Mouse (Mus musculus): ENCODE results near the gene Atrip. TPM values are rescaled to one million over a fixed set of nuclear protein-coding genes. Genes with fewer than 3 reads are reported as not detected.

Gene Atrip
- polyA plus RNA-seq, 1 experiment, result 37.1 TPM

DNA sequence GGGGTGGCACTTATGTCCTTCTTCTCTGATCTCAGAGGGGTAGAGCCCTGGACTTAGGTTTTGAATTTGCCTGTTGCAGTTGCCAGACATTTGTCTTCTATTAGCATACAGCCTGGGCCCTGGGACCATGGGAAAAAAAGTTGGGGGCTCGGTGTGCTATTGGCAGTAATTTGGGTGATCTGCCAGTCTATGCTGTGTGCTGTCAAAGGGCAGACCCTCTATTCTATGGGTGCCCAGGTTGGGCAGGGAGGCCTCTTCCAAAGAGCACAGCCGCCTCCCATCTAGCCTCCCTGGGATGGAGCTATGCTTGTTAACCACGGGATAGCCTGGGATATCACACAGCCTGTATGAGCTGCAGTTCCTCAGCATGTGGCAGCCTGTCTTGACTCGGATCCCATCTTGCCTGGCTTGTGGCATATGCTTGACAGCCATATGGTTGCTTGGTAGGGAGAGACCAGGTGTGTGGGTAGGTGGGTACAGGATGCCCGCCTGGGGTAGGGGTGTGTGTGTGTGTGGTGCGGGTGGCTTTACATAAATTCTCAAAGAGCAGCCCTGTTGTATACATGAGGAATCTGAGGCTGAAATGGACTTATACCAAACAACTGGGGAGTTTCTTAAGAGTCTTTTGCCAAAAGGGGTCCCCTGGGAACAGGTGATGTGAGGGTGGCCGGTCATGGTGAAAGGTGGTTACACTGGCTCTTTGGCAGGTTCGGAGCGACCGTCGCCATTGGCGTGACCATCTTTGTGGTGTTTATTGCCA, 18.5 kb downstream of the Atrip start:
- Histone ChIP-seq H3K4me3 (ENCODE audit: insufficient read depth, low read length) (peak overlapping the region; percentile 47), H3K27ac (ENCODE audit: insufficient read depth, low read length) (peak overlapping the region; percentile 26; the same call in 1 of the 2 replicates), H3K4me1 (ENCODE audit: control insufficient read depth, insufficient read depth, low read length) (peaks cover 7% of the 10 kb centered on the region)
- TF ChIP-seq POLR2A (IDR thresholded peaks at IDR 0.05; ENCODE audit: extremely low read depth, insufficient read depth, low read length), result no peak
- TF ChIP-seq CTCF (IDR thresholded peaks at IDR 0.05; ENCODE audit: extremely low read depth, insufficient read depth, low read length), result no peak

DNA sequence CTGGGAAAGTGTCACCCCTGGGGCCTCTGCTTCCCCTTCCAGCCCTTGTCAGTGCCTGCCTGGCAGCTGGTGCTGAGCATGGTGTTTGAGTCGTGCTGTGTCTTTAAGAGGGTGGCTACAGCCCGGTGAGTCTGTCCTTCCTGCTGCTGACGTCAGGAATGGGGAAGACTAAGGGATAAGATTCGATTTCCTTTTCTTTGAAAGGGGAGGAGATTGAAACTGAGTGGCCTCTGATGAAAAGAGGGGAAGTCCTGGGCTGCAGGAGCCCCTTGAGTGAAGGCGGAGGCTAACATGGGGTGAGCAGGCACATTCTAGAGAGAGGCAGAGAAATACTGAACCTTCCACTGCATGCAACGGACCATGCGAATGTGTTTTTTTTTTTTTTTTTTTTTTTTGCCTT, 19.2 kb downstream of the Atrip start:
- Histone ChIP-seq H3K4me3 (ENCODE audit: insufficient read depth, low read length) (peak overlapping the region; percentile 47), H3K27ac (ENCODE audit: insufficient read depth, low read length) (peak overlapping the region; percentile 26), H3K4me1 (ENCODE audit: control insufficient read depth, insufficient read depth, low read length) (peaks cover 7% of the 10 kb centered on the region)
- TF ChIP-seq POLR2A (IDR thresholded peaks at IDR 0.05; ENCODE audit: extremely low read depth, insufficient read depth, low read length) (peak; percentile 87), CTCF (IDR thresholded peaks at IDR 0.05; ENCODE audit: extremely low read depth, insufficient read depth, low read length) (no peak)

- TF ChIP-seq POLR2A (IDR thresholded peaks at IDR 0.05; ENCODE audit: extremely low read depth, insufficient read depth, low read length) (no peak), CTCF (IDR thresholded peaks at IDR 0.05; ENCODE audit: extremely low read depth, insufficient read depth, low read length) (no peak)
- Histone ChIP-seq H3K4me1 (ENCODE audit: control insufficient read depth, insufficient read depth, low read length) (peaks cover 5% of the 10 kb centered on the region), H3K4me3 (ENCODE audit: insufficient read depth, low read length) (no peak overlapping the region), H3K27ac (ENCODE audit: insufficient read depth, low read length) (no peak overlapping the region)
Observed at GRCm38 (mm10) chr9:109053851-109054250, 20.1 kb downstream of the Atrip start.

GRCm38 (mm10) chr9:109053366-109053765, 20.6 kb downstream of the Atrip start:
- H3K27ac ChIP-seq (ENCODE audit: insufficient read depth, low read length), result no peak overlapping the region
- no peak overlapping the region for H3K4me3 ChIP-seq (ENCODE audit: insufficient read depth, low read length)
- H3K4me1 ChIP-seq (ENCODE audit: control insufficient read depth, insufficient read depth, low read length), result peaks cover 3% of the 10 kb centered on the region
- TF ChIP-seq CTCF (IDR thresholded peaks at IDR 0.05; ENCODE audit: extremely low read depth, insufficient read depth, low read length), result no peak
- no peak for TF ChIP-seq POLR2A (IDR thresholded peaks at IDR 0.05; ENCODE audit: extremely low read depth, insufficient read depth, low read length)

DNA sequence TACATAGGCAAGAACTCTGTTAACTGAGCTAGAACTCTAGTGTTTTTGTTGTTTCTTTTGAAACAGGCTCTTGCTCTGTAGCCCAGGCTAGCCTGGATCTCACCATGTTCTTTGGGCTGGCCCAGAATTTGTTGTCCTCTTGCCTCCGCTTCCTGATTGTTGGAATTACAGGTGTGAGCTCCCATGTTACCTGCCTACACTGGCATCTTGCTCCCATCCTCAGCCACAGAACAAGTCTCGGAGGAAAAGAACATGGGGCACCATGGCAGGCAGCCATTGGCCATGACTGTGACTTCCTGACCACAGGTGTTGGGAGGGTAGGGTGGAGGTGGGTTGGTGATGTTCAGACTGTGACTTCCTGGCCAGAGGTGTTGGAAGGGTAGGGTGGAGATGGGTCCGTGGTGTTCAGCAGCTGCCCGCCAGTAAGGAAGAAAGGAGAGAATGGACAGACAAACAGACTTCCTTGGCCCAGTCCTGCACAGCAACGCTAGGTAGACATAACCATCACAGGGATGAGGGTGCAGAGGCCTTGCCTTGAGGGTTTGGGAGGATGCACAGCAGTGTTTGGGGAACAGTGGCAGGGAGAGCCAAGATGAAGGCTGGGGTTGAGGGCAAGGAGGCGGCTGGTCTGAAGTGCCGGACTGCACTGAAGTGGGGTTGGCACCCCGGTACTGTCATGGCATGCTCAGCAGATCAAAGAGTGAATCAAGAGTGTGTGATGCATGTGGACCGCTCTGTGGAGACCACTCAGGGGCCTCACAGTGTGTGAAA, 21.2 kb downstream of the Atrip start:
- no peak overlapping the region for H3K4me3 ChIP-seq (ENCODE audit: insufficient read depth, low read length)
- H3K27ac ChIP-seq (ENCODE audit: insufficient read depth, low read length), result no peak overlapping the region
- peaks cover 3% of the 10 kb centered on the region for H3K4me1 ChIP-seq (ENCODE audit: control insufficient read depth, insufficient read depth, low read length)
- TF ChIP-seq POLR2A (IDR thresholded peaks at IDR 0.05; ENCODE audit: extremely low read depth, insufficient read depth, low read length) (no peak), CTCF (IDR thresholded peaks at IDR 0.05; ENCODE audit: extremely low read depth, insufficient read depth, low read length) (no peak)

GRCm38 (mm10) chr9:109051651-109052489, 22.1 kb downstream of the Atrip start:
- Histone ChIP-seq H3K4me1 (ENCODE audit: control insufficient read depth, insufficient read depth, low read length) (peaks cover 3% of the 10 kb centered on the region), H3K27ac (ENCODE audit: insufficient read depth, low read length) (no peak overlapping the region), H3K4me3 (ENCODE audit: insufficient read depth, low read length) (no peak overlapping the region)
- no peak for TF ChIP-seq CTCF (IDR thresholded peaks at IDR 0.05; ENCODE audit: extremely low read depth, insufficient read depth, low read length)
- no peak for TF ChIP-seq POLR2A (IDR thresholded peaks at IDR 0.05; ENCODE audit: extremely low read depth, insufficient read depth, low read length)

DNA sequence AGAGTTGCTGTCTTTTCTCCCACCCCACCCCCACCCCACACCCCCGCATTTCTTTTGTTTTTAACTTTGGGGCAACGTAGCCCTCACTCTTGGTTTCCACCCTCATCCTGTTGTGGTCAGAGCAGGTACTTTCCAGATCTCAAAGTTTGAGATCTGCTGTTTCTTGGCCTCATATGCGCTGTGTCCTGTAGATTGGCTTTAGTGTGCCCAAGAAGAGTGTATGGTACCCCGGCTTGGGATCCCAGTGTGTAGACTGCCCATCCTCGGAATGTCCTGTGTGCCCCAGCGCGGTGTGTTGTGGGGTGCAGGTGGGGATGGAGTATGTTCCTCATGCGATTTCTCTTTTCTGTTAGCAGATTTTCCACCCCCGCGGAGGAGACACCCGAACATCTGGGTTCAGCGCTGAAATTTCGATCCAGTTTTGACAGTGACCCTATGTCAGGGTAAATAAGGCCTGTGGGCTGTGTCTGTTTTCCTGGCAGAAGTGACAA, 22.9 kb downstream of the Atrip start:
- no peak overlapping the region for H3K27ac ChIP-seq (ENCODE audit: insufficient read depth, low read length)
- TF ChIP-seq CTCF (IDR thresholded peaks at IDR 0.05; ENCODE audit: extremely low read depth, insufficient read depth, low read length) (no peak), POLR2A (IDR thresholded peaks at IDR 0.05; ENCODE audit: extremely low read depth, insufficient read depth, low read length) (no peak)
- H3K4me1 ChIP-seq (ENCODE audit: control insufficient read depth, insufficient read depth, low read length), result peaks cover 3% of the 10 kb centered on the region
- H3K4me3 ChIP-seq (ENCODE audit: insufficient read depth, low read length), result no peak overlapping the region

GRCm38 (mm10) chr9:109050674-109050997, 23.3 kb downstream of the Atrip start:
- Histone ChIP-seq H3K4me3 (ENCODE audit: insufficient read depth, low read length) (no peak overlapping the region), H3K27ac (ENCODE audit: insufficient read depth, low read length) (no peak overlapping the region), H3K4me1 (ENCODE audit: control insufficient read depth, insufficient read depth, low read length) (peaks cover 3% of the 10 kb centered on the region)
- no peak for TF ChIP-seq POLR2A (IDR thresholded peaks at IDR 0.05; ENCODE audit: extremely low read depth, insufficient read depth, low read length)
- no peak for TF ChIP-seq CTCF (IDR thresholded peaks at IDR 0.05; ENCODE audit: extremely low read depth, insufficient read depth, low read length)

DNA sequence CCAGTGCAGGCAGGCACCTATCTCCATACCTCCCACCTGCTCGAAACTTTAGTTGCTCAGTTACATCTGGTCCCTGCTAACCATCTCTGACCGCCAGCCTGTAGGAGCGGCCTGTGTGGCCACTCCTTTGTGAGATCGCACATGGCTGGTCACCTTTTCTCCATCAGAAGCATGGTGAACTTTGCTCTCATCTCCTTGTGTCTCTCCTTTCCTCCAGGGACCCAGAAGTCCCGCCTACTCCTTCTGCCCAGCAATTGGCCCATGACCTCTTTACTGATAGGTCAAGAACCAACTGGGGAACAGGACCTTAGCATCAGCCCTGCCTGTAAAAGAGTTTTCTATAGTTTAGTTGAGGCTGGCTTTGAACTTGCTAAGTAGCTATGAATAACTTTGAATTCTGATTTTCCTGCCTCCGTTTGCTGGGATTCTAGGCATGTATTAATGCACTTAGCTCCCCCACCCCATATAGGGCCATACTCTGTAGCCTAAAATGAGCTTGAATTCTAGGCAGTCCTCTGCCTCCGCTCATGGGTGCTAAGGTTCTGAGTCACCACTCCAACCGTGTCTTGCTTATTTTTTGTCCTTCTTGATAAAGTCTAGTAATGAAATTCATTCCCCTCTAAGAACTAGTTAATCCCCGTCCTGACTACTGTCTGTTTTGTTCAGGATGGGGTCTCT, 23.8 kb downstream of the Atrip start:
- no peak overlapping the region for H3K27ac ChIP-seq (ENCODE audit: insufficient read depth, low read length)
- H3K4me3 ChIP-seq (ENCODE audit: insufficient read depth, low read length), result no peak overlapping the region
- H3K4me1 ChIP-seq (ENCODE audit: control insufficient read depth, insufficient read depth, low read length), result no peaks in the 10 kb centered on the region
- TF ChIP-seq CTCF (IDR thresholded peaks at IDR 0.05; ENCODE audit: extremely low read depth, insufficient read depth, low read length) (no peak), POLR2A (IDR thresholded peaks at IDR 0.05; ENCODE audit: extremely low read depth, insufficient read depth, low read length) (no peak)

Measured in cortical plate, adult 2 months (tissue).